Mouse (Mus musculus): ENCODE measurements around the gene Pfkp. TPM values are rescaled to one million over a fixed set of nuclear protein-coding genes. Genes with fewer than 3 reads are reported as not detected.

Pfkp gene
- total RNA-seq (2017): 43.8 TPM in 2 replicates

DNA sequence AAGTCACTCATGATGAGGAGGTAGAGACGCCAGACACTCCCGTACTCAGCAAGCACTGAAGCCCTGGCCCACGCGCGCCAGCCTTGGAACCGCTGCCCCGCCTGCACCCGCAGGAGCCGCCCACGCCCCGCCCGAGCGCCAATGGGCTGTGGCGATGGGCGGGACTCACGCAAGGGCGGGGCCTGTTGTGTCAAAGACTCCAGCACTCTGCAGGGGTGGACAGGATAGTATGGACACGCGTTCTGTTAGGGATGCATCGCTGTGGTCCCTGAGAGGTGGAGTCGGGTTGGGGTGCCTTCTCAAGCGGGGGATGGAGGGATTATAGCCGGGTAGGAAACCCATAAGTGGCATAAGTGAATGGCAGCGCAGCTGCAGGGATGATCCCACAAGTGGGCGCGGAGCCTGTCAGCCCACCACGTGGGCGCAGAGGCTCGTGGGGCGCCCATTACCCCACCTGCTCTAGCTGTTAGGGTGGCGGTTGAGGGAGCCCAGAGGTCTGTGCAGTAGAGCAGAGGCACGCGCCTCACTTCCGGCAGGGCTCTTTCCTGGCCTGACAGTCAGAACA lies at the start of gene Pfkp:
TSS of gene Pfkp (minus strand) at position 109 of the 565 bp plus-strand sequence.
- peak; percentile 76 for ATAC-seq (replicated peaks; ENCODE audit: low read depth, poor library complexity, severe bottlenecking)

- no peak for ATAC-seq (replicated peaks; ENCODE audit: low read depth, poor library complexity, severe bottlenecking)
Measured at GRCm38 (mm10) chr13:6690607-6691006, 42.0 kb upstream of the Pfkp start.

DNA sequence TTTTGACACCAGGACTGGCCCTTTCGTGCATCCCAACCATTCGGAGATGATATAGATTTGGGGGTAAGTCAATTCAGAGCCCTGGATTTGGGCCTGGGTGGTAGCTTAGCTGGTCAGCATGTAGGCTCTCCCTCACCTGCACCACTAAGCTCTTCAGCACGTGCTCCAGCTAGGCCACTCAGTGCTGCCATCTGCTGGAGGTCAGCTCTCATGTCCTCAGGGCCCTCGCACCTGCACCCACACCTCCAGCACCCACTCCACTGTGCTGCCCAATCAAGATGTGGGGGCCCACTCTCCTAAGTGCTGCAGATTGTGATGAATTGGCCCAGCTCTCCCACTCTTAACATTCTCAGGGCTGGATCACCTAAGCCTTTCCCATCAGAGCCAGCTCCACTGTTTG lies 41.4 kb upstream of the Pfkp start:
- peak; percentile 85 for ATAC-seq (replicated peaks; ENCODE audit: low read depth, poor library complexity, severe bottlenecking)

- ATAC-seq (replicated peaks; ENCODE audit: low read depth, poor library complexity, severe bottlenecking): peak; percentile 90
Measured at GRCm38 (mm10) chr13:6688790-6689433, 40.3 kb upstream of the Pfkp start.

GRCm38 (mm10) chr13:6666887-6667286 lies 18.3 kb upstream of the Pfkp start:
- ATAC-seq (replicated peaks; ENCODE audit: low read depth, poor library complexity, severe bottlenecking): no peak

GRCm38 (mm10) chr13:6665506-6665905 lies 16.9 kb upstream of the Pfkp start:
- ATAC-seq (replicated peaks; ENCODE audit: low read depth, poor library complexity, severe bottlenecking): no peak

- ATAC-seq (replicated peaks; ENCODE audit: low read depth, poor library complexity, severe bottlenecking): no peak
Measured at GRCm38 (mm10) chr13:6664216-6664615, 15.6 kb upstream of the Pfkp start.

- peak; percentile 32; the same call in 1 of the 2 replicates for ATAC-seq (replicated peaks; ENCODE audit: low read depth, poor library complexity, severe bottlenecking)
Measured at GRCm38 (mm10) chr13:6659314-6659713, 10.7 kb upstream of the Pfkp start.

- ATAC-seq (replicated peaks; ENCODE audit: low read depth, poor library complexity, severe bottlenecking): no peak
Measured at GRCm38 (mm10) chr13:6657300-6657699, 8.7 kb upstream of the Pfkp start.

- ATAC-seq (replicated peaks; ENCODE audit: low read depth, poor library complexity, severe bottlenecking): no peak
Measured at GRCm38 (mm10) chr13:6649542-6649941, 965 bp upstream of the Pfkp start.

- no peak for ATAC-seq (replicated peaks; ENCODE audit: low read depth, poor library complexity, severe bottlenecking)
Measured at GRCm38 (mm10) chr13:6647992-6648668, 447 bp downstream of the Pfkp start.

- ATAC-seq (replicated peaks; ENCODE audit: low read depth, poor library complexity, severe bottlenecking): peak; percentile 56
Measured at GRCm38 (mm10) chr13:6647067-6647991, 1.2 kb downstream of the Pfkp start.

- ATAC-seq (replicated peaks; ENCODE audit: low read depth, poor library complexity, severe bottlenecking): peak; percentile 4; the same call in 1 of the 2 replicates
Measured at GRCm38 (mm10) chr13:6646674-6647066, 1.9 kb downstream of the Pfkp start.

DNA sequence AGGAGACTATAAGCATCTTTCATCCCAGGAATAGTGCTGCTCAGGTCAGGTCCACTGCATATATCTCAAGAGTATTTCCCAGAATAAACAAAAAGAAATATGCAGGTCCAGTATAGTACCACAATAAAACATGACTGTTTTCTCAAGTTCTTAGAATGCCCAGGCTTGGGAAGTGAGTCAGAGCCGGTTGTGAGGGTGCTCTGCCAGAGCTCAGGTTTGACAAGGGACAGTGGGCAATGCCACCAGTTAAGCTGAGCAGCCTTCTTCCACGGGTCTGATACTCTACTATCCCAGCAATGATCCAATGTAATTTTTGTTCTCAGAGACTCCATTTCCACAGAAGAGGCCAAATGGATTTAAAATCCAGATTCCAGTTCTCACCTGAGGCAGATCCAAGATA lies 2.3 kb downstream of the Pfkp start:
- no peak for ATAC-seq (replicated peaks; ENCODE audit: low read depth, poor library complexity, severe bottlenecking)

DNA sequence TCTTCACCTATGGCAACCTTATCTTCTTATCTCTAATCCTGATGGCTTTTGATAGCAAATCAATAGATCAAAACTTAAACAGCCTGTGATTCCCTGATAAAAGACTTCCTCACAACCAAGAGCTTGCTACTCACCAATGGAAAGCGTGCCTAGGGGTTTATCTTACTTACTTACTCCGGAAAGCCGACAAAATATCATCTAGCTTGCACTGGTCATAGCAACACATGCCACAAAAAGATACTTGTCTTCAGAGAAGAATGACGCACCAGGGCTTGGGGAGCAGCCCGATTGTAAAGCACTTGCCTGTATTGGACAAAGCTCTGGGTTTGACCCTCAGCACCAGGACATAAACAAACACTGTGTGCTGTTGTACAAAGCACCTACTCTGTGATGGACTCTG lies 4.6 kb downstream of the Pfkp start:
- no peak for ATAC-seq (replicated peaks; ENCODE audit: low read depth, poor library complexity, severe bottlenecking)

GRCm38 (mm10) chr13:6643026-6643425 lies 5.6 kb downstream of the Pfkp start:
- ATAC-seq (replicated peaks; ENCODE audit: low read depth, poor library complexity, severe bottlenecking): no peak

- ATAC-seq (replicated peaks; ENCODE audit: low read depth, poor library complexity, severe bottlenecking): peak; percentile 16
Measured at GRCm38 (mm10) chr13:6642453-6642852, 6.1 kb downstream of the Pfkp start.

DNA sequence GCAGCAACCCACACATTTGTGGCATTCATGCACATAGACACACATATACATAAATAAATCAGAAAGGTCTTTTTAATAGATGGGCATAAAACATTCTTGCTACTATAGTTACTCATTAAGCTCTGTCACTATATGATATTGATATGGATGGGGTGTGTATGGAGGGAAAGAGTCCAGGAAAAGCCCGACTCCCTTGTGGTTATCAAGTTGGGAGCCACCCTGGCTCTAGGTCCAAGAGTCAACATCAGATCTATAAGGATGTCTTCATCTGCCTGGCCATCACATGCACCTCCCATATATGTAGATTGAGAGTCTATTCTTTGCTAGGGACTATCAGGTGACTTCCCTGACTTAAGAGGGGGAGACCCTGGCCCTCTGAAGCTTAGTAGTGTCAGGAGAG lies 7.1 kb downstream of the Pfkp start:
- ATAC-seq (replicated peaks; ENCODE audit: low read depth, poor library complexity, severe bottlenecking): no peak

- ATAC-seq (replicated peaks; ENCODE audit: low read depth, poor library complexity, severe bottlenecking): no peak
Measured at GRCm38 (mm10) chr13:6639507-6640030, 9.0 kb downstream of the Pfkp start.

DNA sequence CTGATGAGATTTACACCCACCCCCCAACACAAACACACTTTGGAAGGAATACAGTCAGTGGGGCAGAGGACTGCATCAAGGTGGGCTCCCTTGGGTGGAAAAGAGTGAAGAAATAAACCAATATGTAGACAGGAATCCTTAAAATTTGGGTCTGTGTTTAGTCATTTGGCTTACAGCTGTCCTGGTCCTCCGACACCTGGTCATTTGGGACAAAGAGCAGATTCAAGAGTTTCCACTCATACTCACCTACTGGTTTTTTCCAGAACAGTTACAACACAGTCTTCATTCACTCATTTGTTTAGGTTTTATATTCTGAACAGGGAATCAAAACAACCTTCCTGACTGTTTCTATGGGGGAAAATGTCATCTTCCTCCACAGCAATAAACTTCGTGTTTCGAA lies 9.6 kb downstream of the Pfkp start:
- no peak for ATAC-seq (replicated peaks; ENCODE audit: low read depth, poor library complexity, severe bottlenecking)
